Mouse (Mus musculus) forebrain, postnatal 0 days (tissue): ENCODE data around the gene Ulk4. TPM values are rescaled to one million over a fixed set of nuclear protein-coding genes. Genes with fewer than 3 reads are reported as not detected.
A peak's percentile ranks its signal among the peaks of the same experiment; 100 is the strongest.
"Not testable (repeated sequence)": the region's sequence is repeated elsewhere in the genome, so short reads cannot be mapped to it uniquely, and the experiment has no call there.

ENCODE experiments used
- ATAC-seq: fragments of 200-750 bp; cut with Nextera tagmentation; 2 replicates; pipeline ENCODE4 v1.8.0; 2017; ENCODE audit warnings: mild to moderate bottlenecking, moderate library complexity
- DNase-seq: peaks from one replicate; pipeline ENCODE4 v3.0.0-alpha.2; 2015
- H3K27ac ChIP-seq: fragments of 300-500 bp; sonication (generic); 2 replicates; pipeline ENCODE4 v1.5.1; 2014; ENCODE audit warnings: low read depth, mild to moderate bottlenecking, antibody characterized with exemption, low read length, moderate library complexity, mixed read lengths
- H3K27me3 ChIP-seq: fragments of 300-500 bp; sonication (generic); 2 replicates; pipeline ENCODE4 v1.6.1; 2014; ENCODE audit warnings: mild to moderate bottlenecking, low read length, mixed read lengths; ENCODE audit not compliant: insufficient read depth
- H3K36me3 ChIP-seq: fragments of 300-500 bp; sonication (generic); 2 replicates; pipeline ENCODE4 v1.6.1; 2014; ENCODE audit warnings: mild to moderate bottlenecking, moderate library complexity; ENCODE audit not compliant: insufficient read depth
- H3K4me1 ChIP-seq: fragments of 300-500 bp; sonication (generic); 2 replicates; pipeline ENCODE4 v1.6.1; 2014; ENCODE audit warnings: antibody characterized with exemption; ENCODE audit not compliant: insufficient read depth
- H3K4me2 ChIP-seq: fragments of 300-500 bp; sonication (generic); 2 replicates; pipeline ENCODE4 v1.6.1; 2014; ENCODE audit warnings: low read depth, mild to moderate bottlenecking, moderate library complexity
- H3K4me3 ChIP-seq: fragments of 300-500 bp; sonication (generic); 2 replicates; pipeline ENCODE4 v1.5.1; 2014; ENCODE audit warnings: low read depth, low read length, mixed read lengths
- H3K9ac ChIP-seq: fragments of 300-500 bp; sonication (generic); 2 replicates; pipeline ENCODE4 v1.6.1; 2014; ENCODE audit warnings: mild to moderate bottlenecking
- H3K9me3 ChIP-seq: fragments of 300-500 bp; sonication (generic); 2 replicates; pipeline ENCODE4 v1.6.1; 2016; ENCODE audit warnings: low read length
- CTCF ChIP-seq: sonication (generic); IDR thresholded peaks from 2 replicates; pipeline ENCODE4 v1.5.1; 2016; ENCODE audit warnings: antibody characterized with exemption, control low read depth, low read depth
- WGBS: fragments of 180-500 bp; shearing (Covaris S2); extraction: QIAGEN DNeasy Blood & Tissue Kit; methylation state at CpG from one replicate; pipeline ENCODE4 v1.1.7; 2014; 5-methylcytosine and 5-hydroxymethylcytosine counted together
- polyA plus RNA-seq: library from polyadenylated mRNA; unstranded; fragments of >200 nt; fragmentation: Nextera tagmentation; extraction: Ambion mirVana; gene quantifications from 2 replicates; pipeline ENCODE4 v1.2.1, GENCODE M21; 2015
- total RNA-seq: library from RNA; depleted of rRNA; stranded (reverse); fragments of >200 nt; gene quantifications from 2 replicates; pipeline ENCODE4 v1.2.3, GENCODE M21; 2014

The Ulk4 gene
- total and polyA plus RNA-seq, 2 experiments from 2014 or later: 13.3 to 105 TPM

DNA sequence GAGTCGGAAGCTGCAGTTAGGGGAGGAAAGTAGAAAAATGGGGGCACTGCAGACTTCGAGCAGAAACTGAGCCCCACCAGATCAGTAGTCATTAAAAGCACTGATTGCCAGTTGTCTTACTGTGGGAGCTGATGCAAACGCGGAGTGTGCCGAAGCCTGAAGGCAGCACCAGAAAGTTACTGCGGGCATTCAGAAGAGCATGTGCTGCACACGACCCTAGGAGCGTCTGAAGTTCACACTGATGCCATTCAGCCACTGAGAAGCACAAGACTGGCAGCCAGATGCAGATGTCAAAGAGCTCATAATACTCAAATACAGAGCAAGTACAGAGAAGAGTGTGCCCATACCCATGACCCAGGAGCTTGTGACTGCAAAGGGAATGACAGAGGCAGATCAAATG is 216.7 kb downstream of the Ulk4 start:
- DNase-seq (no peak), ATAC-seq (no peak)
- 0 out of 2 replicates have a peak, but pooled peaks cover 4% of the 10 kb centered on the region for H3K4me1 ChIP-seq
- H3K36me3 ChIP-seq: no peaks in the 10 kb centered on the region
- WGBS: 68% methylated on average over 8 of the region's 8 CpGs
- no peaks in the 10 kb centered on the region for H3K27me3 ChIP-seq
- no peak overlapping the region for H3K4me2 ChIP-seq
- no peak overlapping the region for H3K4me3 ChIP-seq
- no peak overlapping the region for H3K9ac ChIP-seq
- no peak overlapping the region for H3K27ac ChIP-seq
- no peak for TF ChIP-seq CTCF
- H3K9me3 ChIP-seq: no peaks in the 10 kb centered on the region

DNA sequence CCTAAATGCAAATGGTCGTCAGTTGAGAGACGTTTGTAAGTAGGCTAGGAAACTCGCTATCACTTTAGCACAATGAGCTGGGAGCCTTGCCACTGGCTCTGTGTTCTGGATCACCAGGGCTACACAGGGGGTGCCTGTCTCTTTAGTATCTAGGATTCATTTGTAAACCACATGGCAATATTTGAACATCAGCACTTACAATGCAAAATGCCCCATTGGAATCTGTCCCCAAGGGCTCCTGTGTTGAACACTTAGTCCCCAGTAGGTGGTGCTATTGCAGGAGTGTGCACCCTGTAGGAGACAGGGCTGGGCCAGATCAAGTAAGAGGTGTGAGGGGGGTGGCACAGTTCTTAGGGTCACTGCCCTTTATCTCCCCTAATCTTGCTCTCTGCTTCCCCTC is 217.7 kb downstream of the Ulk4 start:
- ATAC-seq (no peak), DNase-seq (no peak)
- Histone ChIP-seq H3K27ac (no peak overlapping the region), H3K4me1 (0 out of 2 replicates have a peak, but pooled peaks cover 4% of the 10 kb centered on the region), H3K9ac (no peak overlapping the region), H3K27me3 (no peaks in the 10 kb centered on the region), H3K9me3 (no peaks in the 10 kb centered on the region), H3K36me3 (no peaks in the 10 kb centered on the region), H3K4me3 (no peak overlapping the region), H3K4me2 (no peak overlapping the region)
- WGBS: 87% methylated on average over 3 of the region's 3 CpGs
- TF ChIP-seq CTCF: peak; percentile 48

DNA sequence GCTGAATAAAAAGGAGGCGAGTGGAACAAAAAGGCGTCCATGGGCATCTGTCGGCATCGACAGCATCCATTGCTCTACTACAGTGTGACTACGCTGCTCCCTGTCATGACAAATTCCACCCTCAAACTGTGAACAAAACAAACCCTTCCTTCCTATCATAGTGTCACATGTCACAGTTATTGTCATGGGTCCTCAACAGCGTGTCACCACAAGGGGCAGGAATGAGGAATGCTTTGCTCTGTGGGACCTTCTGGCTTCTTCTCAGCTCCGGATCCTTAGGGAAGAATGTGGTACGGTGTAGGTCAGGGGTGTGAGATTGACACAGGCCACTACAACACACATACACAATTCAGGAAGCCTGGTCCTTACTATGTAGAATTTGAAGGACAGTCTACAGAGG is 218.5 kb downstream of the Ulk4 start:
- DNase-seq (no peak), ATAC-seq (no peak)
- Histone ChIP-seq H3K36me3 (no peaks in the 10 kb centered on the region), H3K27ac (no peak overlapping the region), H3K4me3 (no peak overlapping the region), H3K27me3 (no peaks in the 10 kb centered on the region), H3K9ac (no peak overlapping the region), H3K9me3 (no peaks in the 10 kb centered on the region), H3K4me1 (0 out of 2 replicates have a peak, but pooled peaks cover 4% of the 10 kb centered on the region), H3K4me2 (no peak overlapping the region)
- peak; percentile 17; the same call in 1 of the 2 replicates for TF ChIP-seq CTCF
- WGBS: 77% methylated on average over 8 of the region's 8 CpGs

DNA sequence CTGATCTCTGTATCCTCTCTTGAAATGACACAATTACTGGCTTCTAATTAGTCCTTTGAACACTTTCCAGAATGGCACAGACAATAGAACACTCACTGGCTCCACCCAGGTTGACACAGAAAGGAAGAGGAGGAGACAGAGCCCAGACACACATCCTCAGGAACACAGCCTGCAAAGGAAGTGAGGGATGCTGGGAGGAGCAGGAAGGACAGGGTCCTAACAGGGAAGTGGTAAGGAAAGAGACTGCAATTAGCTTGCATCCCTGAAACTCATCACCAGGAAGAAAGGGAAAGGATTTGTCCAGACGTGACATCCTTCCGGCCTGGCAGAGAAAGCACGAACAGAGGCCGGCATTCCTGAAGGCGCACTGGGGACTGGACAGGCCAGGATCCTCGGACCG is 218.9 kb downstream of the Ulk4 start:
- no peak overlapping the region for H3K4me3 ChIP-seq
- H3K4me1 ChIP-seq: 0 out of 2 replicates have a peak, but pooled peaks cover 4% of the 10 kb centered on the region
- ATAC-seq: peak; percentile 85
- DNase-seq: no peak
- no peak overlapping the region for H3K27ac ChIP-seq
- 68% methylated on average over 7 of the region's 7 CpGs for WGBS
- no peaks in the 10 kb centered on the region for H3K36me3 ChIP-seq
- TF ChIP-seq CTCF: no peak
- no peak overlapping the region for H3K9ac ChIP-seq
- H3K27me3 ChIP-seq: no peaks in the 10 kb centered on the region
- H3K9me3 ChIP-seq: no peaks in the 10 kb centered on the region
- no peak overlapping the region for H3K4me2 ChIP-seq

DNA sequence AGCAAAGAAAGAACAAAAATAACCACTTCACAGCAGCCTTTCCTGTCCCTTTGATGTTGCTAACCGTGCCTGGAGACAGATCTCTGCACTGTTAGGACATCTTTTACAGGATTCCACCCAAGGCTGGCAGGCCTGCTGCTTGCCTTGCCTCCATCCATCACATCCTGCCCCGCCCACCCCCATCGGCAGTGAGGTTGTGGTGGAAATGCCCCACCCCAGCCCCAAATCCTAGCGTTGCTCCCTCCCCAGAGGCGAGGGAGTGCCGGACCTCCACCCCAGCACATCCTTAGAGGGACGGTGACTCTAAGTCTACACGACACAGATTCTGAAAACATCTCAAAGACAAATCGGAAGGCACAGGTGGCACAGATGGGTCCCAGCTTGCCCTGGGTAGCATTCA is 219.6 kb downstream of the Ulk4 start:
- Histone ChIP-seq H3K27ac (no peak overlapping the region), H3K4me1 (0 out of 2 replicates have a peak, but pooled peaks cover 4% of the 10 kb centered on the region), H3K36me3 (no peaks in the 10 kb centered on the region), H3K9me3 (0 out of 2 replicates have a peak, but pooled peaks cover 3% of the 10 kb centered on the region), H3K27me3 (no peaks in the 10 kb centered on the region), H3K4me2 (no peak overlapping the region), H3K4me3 (no peak overlapping the region), H3K9ac (no peak overlapping the region)
- DNase-seq: no peak
- TF ChIP-seq CTCF: no peak
- no peak for ATAC-seq
- 56% methylated on average over 9 of the region's 9 CpGs for WGBS

DNA sequence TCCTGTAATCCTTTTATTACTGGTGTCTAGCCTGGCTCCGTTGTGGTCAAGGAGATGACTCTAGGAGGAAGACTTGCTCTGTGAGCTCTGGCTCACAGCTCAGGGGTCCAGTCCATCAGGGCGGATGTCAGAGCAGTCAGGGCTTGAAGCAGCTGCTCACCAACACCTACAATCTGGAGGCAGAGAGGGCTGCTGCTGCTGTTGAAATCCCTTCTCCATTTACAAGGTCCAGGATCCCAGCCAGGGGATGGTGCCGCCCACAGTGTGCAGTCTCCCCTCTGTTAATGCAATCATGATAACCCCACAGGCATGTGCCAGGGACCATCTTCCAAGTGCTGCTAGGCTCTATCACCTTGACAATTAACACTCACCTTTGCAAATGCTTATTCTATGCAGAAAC is 220.5 kb downstream of the Ulk4 start:
- Histone ChIP-seq H3K4me1 (0 out of 2 replicates have a peak, but pooled peaks cover 4% of the 10 kb centered on the region), H3K9ac (no peak overlapping the region), H3K4me2 (no peak overlapping the region), H3K9me3 (0 out of 2 replicates have a peak, but pooled peaks cover 3% of the 10 kb centered on the region), H3K4me3 (no peak overlapping the region), H3K27ac (no peak overlapping the region), H3K27me3 (no peaks in the 10 kb centered on the region), H3K36me3 (no peaks in the 10 kb centered on the region)
- WGBS: 82% methylated on average over 3 of the region's 3 CpGs
- ATAC-seq: no peak
- no peak for TF ChIP-seq CTCF
- no peak for DNase-seq

DNA sequence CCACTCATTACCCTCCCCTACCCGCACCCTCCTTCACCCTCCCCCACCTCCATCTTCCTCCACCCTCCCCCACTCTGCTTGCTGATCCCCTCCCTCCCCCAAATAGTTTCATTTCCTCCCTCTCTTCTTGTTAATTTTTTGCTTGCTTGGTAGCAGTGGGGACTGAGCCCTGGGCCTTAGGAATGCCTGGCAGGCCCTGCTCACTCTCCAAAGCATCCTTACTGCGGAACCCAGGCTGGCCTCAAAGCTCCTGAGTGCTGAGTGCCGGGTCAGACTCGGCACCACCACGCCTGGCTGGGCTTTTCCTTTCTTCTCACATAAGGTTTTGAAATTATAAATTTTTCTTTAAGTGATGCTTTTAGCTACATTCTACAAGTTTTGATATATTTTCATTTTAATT is 221.0 kb downstream of the Ulk4 start:
- Histone ChIP-seq H3K27me3 (no peaks in the 10 kb centered on the region), H3K4me3 (no peak overlapping the region), H3K9me3 (0 out of 2 replicates have a peak, but pooled peaks cover 3% of the 10 kb centered on the region), H3K27ac (no peak overlapping the region), H3K4me1 (0 out of 2 replicates have a peak, but pooled peaks cover 4% of the 10 kb centered on the region), H3K9ac (no peak overlapping the region), H3K36me3 (no peaks in the 10 kb centered on the region), H3K4me2 (no peak overlapping the region)
- 73% methylated on average over 5 of the region's 5 CpGs for WGBS
- ATAC-seq (no peak), DNase-seq (no peak)
- no peak for TF ChIP-seq CTCF

DNA sequence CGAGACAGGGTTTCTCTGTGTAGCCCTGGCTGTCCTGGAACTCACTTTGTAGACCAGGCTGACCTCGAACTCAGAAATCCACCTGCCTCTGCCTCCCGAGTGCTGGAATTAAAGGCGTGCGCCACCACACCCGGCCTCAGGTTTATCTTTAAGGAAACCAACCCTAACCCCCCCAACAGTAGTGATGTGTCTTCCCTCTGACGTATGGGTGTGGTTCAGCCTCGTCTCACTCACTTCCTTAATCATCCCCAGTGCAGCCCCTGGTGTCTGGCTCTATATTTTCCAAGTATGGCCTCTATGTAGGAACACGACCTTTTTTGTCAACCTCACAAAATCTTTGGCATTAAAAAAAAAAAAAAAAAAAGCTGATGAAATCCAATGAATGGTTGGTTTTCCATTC is 231.3 kb downstream of the Ulk4 start:
- not testable (repeated sequence) for H3K36me3 ChIP-seq, ATAC-seq, H3K4me3 ChIP-seq, DNase-seq, H3K4me1 ChIP-seq, H3K27ac ChIP-seq, H3K9ac ChIP-seq, H3K27me3 ChIP-seq, H3K4me2 ChIP-seq, H3K9me3 ChIP-seq
- 87% methylated on average over 9 of the region's 9 CpGs for WGBS
